Mouse (Mus musculus): ENCODE results near the gene Heg1. TPM values are rescaled to one million over a fixed set of nuclear protein-coding genes. Genes with fewer than 3 reads are reported as not detected.
A peak's percentile ranks its signal among the peaks of the same experiment; 100 is the strongest.

Gene Heg1
- polyA plus RNA-seq, 1 experiment from 2014 or later, result 10.2 TPM

DNA sequence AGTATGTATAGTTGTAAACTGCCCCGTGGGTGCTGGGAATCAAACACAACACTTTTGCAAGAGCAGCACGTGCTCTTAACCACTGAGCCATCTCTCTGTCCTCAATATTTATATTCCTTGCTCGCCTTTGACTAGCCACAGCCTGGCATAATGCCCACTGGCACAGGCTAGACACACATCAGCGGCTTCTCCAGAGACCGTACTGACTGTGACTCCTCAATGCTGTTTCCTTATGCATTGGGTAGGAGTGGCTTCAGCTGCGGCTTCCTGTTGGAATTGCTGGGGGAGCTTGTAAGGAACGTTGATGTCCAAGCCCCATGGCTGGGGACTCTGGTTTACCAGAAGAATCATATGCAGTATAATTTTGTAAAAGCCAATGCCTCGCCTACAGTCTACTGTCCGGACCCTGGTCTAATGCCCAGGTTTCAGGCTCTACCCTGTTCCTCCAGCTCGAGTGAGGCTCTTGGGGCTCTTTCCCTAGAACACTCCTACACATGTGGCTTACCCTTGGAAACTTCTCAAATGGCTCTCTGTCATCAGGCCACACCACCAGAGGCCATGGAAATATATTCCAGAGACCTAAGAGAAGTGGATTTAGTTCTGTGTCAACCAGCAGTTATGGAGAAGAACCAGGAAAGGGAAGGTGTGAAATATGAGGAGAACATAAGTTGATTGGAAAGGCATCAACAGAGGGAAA is 8.9 kb upstream of the Heg1 start:
- H3K9me3 ChIP-seq (ENCODE audit: control insufficient read depth, low read length), result no peaks in the 10 kb centered on the region
- H3K27ac ChIP-seq (ENCODE audit: low read length), result no peak overlapping the region
- no peak for ATAC-seq
- H3K4me1 ChIP-seq (ENCODE audit: control insufficient read depth, insufficient read depth, low read length), result peaks cover 8% of the 10 kb centered on the region
- no peak overlapping the region for H3K9ac ChIP-seq (ENCODE audit: low read depth, low read length)
- no peak overlapping the region for H3K4me3 ChIP-seq (ENCODE audit: low read length)
- H3K27me3 ChIP-seq (replicated peaks; ENCODE audit: control insufficient read depth, insufficient read depth, low read length), result no peaks in the 10 kb centered on the region
- WGBS, result 85% methylated on average over 10 of the region's 10 CpGs
- H3K4me2 ChIP-seq (ENCODE audit: low read depth, low read length), result no peak overlapping the region
- H3K36me3 ChIP-seq (ENCODE audit: control insufficient read depth, insufficient read depth, low read length), result no peaks in the 10 kb centered on the region

DNA sequence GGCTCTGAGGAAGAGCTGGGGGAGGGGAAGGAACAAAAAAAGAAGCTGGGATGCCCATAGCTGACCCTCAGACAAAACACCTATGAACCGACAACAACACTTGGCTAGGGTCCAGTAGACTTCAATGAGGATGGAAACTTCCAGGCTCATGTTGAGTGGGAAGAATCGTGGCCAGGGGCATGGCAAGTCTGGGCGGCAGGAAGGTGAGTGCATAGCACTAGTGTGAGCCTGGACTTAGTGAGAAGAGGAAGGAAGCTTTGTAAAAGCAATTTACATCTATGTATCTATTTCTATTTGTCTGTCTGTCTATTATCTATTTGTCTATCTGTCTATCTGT is 8.4 kb upstream of the Heg1 start:
- Histone ChIP-seq H3K27me3 (replicated peaks; ENCODE audit: control insufficient read depth, insufficient read depth, low read length) (no peaks in the 10 kb centered on the region), H3K4me1 (ENCODE audit: control insufficient read depth, insufficient read depth, low read length) (peaks cover 6% of the 10 kb centered on the region), H3K36me3 (ENCODE audit: control insufficient read depth, insufficient read depth, low read length) (no peaks in the 10 kb centered on the region), H3K4me2 (ENCODE audit: low read depth, low read length) (no peak overlapping the region), H3K9ac (ENCODE audit: low read depth, low read length) (no peak overlapping the region), H3K9me3 (ENCODE audit: control insufficient read depth, low read length) (no peaks in the 10 kb centered on the region), H3K4me3 (ENCODE audit: low read length) (no peak overlapping the region), H3K27ac (ENCODE audit: low read length) (no peak overlapping the region)
- no peak for ATAC-seq
- 88% methylated on average over 3 of the region's 3 CpGs for WGBS

DNA sequence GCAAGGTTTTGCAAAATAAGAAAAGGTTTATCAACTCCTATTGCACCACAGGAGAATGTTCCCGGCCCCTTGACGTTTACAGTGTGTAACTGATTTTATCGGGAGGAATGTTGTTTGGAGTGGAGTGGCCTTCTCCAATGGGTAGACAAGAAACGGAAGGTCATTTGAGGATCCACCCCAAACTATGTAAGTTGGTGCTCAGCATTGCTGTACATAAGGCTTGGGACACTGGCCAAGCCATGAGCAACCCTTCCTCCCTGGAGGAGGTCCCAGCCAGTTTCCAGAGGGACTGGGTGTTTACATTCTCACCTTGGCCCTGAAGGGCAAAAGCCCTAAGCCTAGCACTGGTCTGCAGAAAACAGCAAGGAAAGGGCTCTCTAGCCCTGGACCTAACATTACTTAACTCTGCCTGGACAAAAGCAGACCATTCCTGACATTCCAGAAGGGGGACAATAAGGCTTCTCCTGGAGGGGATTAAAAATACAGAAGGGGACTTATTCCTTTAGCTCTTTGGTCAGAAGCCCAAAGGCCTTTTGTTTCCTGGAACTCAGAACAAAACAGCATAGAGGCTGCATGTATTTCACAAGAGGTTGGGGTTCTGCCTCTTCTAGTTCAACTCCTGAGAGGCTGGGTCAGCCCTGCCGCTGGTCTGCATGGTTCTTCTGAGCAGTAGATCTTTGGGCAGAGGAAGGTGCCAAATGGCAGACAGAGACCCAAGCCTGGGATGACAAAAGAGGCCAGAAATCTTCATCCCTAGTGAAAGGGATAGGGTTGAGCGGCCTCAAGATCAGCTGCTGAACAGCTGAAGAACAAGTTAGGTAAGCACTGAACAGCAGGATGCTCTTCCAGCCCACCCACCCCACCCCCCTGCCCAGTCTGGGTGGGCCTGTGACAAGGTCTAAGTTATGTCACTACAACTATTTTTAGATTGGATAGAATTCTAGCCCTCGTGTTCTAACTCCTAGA is 7.5 kb upstream of the Heg1 start:
- WGBS, result 54% methylated on average over 7 of the region's 7 CpGs
- H3K27me3 ChIP-seq (replicated peaks; ENCODE audit: control insufficient read depth, insufficient read depth, low read length), result no peaks in the 10 kb centered on the region
- H3K9ac ChIP-seq (ENCODE audit: low read depth, low read length), result no peak overlapping the region
- peak overlapping the region; percentile 3; the same call in 1 of the 2 replicates for H3K27ac ChIP-seq (ENCODE audit: low read length)
- no peaks in the 10 kb centered on the region for H3K36me3 ChIP-seq (ENCODE audit: control insufficient read depth, insufficient read depth, low read length)
- H3K9me3 ChIP-seq (ENCODE audit: control insufficient read depth, low read length), result no peaks in the 10 kb centered on the region
- H3K4me1 ChIP-seq (ENCODE audit: control insufficient read depth, insufficient read depth, low read length), result peaks cover 6% of the 10 kb centered on the region
- no peak overlapping the region for H3K4me2 ChIP-seq (ENCODE audit: low read depth, low read length)
- ATAC-seq, result no peak
- no peak overlapping the region for H3K4me3 ChIP-seq (ENCODE audit: low read length)

DNA sequence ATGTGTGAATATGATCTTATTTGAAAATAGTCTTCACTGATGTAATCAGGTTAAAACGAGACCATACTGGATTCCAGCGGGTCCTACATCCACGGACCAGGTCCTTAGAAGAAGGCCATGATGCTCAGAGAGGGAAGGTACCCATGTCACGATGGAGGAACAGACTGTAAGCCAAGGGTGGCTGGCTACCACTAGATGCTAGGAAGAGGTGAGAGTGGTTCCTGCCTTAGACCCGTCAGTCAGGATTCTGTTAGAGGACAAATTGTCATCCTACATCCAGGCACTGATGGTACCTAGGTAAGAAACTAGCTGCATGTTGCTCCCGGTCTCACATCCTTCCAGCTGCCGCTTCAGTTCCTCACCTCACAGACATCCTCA is 6.9 kb upstream of the Heg1 start:
- WGBS, result 90% methylated on average over 7 of the region's 7 CpGs
- Histone ChIP-seq H3K27me3 (replicated peaks; ENCODE audit: control insufficient read depth, insufficient read depth, low read length) (no peaks in the 10 kb centered on the region), H3K36me3 (ENCODE audit: control insufficient read depth, insufficient read depth, low read length) (no peaks in the 10 kb centered on the region), H3K4me2 (ENCODE audit: low read depth, low read length) (no peak overlapping the region), H3K9me3 (ENCODE audit: control insufficient read depth, low read length) (no peaks in the 10 kb centered on the region), H3K4me3 (ENCODE audit: low read length) (no peak overlapping the region), H3K9ac (ENCODE audit: low read depth, low read length) (no peak overlapping the region), H3K27ac (ENCODE audit: low read length) (no peak overlapping the region), H3K4me1 (ENCODE audit: control insufficient read depth, insufficient read depth, low read length) (peaks cover 6% of the 10 kb centered on the region)
- no peak for ATAC-seq

DNA sequence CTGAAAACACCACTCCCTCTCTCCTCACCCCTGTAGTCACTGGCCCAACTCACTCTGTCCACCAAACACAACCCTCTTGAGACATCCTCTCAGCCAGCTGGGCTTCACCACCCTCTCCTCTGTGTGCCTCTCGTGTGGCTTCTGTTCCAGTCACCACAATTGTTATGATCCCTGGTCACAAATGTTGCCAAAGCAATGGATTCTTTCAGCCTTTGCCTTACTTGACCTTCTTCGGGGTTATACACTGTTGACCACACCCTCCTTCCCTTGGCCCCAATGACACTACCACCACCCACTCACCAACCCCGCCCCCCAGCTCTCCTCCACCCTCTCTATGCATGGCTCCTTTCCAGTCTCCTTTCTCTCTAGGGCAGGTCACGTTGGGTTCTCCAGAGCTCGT is 6.3 kb upstream of the Heg1 start:
- Histone ChIP-seq H3K4me3 (ENCODE audit: low read length) (no peak overlapping the region), H3K27ac (ENCODE audit: low read length) (no peak overlapping the region), H3K4me2 (ENCODE audit: low read depth, low read length) (no peak overlapping the region), H3K9ac (ENCODE audit: low read depth, low read length) (no peak overlapping the region), H3K27me3 (replicated peaks; ENCODE audit: control insufficient read depth, insufficient read depth, low read length) (no peaks in the 10 kb centered on the region), H3K9me3 (ENCODE audit: control insufficient read depth, low read length) (no peaks in the 10 kb centered on the region), H3K4me1 (ENCODE audit: control insufficient read depth, insufficient read depth, low read length) (peaks cover 6% of the 10 kb centered on the region), H3K36me3 (ENCODE audit: control insufficient read depth, insufficient read depth, low read length) (no peaks in the 10 kb centered on the region)
- WGBS, result 79% methylated on average over 5 of the region's 5 CpGs
- ATAC-seq, result no peak

DNA sequence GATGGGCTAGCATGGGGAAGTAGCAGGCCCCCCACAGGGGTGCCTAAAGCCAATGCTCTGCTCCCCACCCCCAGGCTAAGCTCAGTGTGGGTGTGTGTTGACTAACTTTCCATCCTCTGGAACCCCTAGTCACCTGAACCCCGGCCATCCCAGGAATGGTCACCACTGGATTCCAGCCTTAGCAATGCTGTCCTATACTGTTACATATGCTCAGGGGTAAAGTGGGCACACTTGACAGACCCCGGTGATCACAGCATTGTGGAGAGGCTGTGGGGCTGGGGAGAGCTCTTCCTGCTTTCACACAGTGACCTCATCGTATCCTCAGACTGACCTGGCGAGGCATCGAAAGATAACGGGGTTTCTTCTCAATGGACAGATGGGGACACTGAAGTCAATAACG is 3.9 kb upstream of the Heg1 start:
- H3K4me3 ChIP-seq (ENCODE audit: low read length), result no peak overlapping the region
- no peak overlapping the region for H3K9ac ChIP-seq (ENCODE audit: low read depth, low read length)
- H3K4me2 ChIP-seq (ENCODE audit: low read depth, low read length), result no peak overlapping the region
- no peak for ATAC-seq
- no peaks in the 10 kb centered on the region for H3K27me3 ChIP-seq (replicated peaks; ENCODE audit: control insufficient read depth, insufficient read depth, low read length)
- no peaks in the 10 kb centered on the region for H3K36me3 ChIP-seq (ENCODE audit: control insufficient read depth, insufficient read depth, low read length)
- H3K4me1 ChIP-seq (ENCODE audit: control insufficient read depth, insufficient read depth, low read length), result peaks cover 4% of the 10 kb centered on the region; the same call in 1 of the 2 replicates
- no peaks in the 10 kb centered on the region for H3K9me3 ChIP-seq (ENCODE audit: control insufficient read depth, low read length)
- 85% methylated on average over 7 of the region's 7 CpGs for WGBS
- no peak overlapping the region for H3K27ac ChIP-seq (ENCODE audit: low read length)

DNA sequence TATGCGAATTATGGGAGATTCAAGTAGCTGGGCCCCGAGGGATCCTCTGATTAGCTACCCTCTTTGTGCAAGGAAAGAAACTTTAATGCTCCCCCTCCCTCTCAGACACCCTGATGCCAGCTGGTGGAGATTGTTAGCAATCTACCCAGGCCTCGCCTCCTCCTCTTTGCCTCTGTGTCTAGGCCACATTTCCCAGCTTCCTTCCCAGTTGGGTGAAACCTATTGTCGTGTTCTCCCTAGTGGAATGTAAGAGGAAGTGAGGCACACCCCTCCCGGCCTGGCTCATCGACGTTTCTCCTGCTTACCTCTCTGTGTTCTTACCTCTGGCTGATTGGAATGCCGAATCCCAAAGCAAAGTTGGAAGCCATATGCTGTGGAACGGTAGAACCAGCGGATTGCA is 3.4 kb upstream of the Heg1 start:
- H3K9ac ChIP-seq (ENCODE audit: low read depth, low read length), result no peak overlapping the region
- H3K4me1 ChIP-seq (ENCODE audit: control insufficient read depth, insufficient read depth, low read length), result peaks cover 5% of the 10 kb centered on the region
- no peaks in the 10 kb centered on the region for H3K36me3 ChIP-seq (ENCODE audit: control insufficient read depth, insufficient read depth, low read length)
- H3K4me3 ChIP-seq (ENCODE audit: low read length), result no peak overlapping the region
- ATAC-seq, result no peak
- H3K9me3 ChIP-seq (ENCODE audit: control insufficient read depth, low read length), result no peaks in the 10 kb centered on the region
- 58% methylated on average over 10 of the region's 10 CpGs for WGBS
- H3K27ac ChIP-seq (ENCODE audit: low read length), result no peak overlapping the region
- H3K27me3 ChIP-seq (replicated peaks; ENCODE audit: control insufficient read depth, insufficient read depth, low read length), result no peaks in the 10 kb centered on the region
- no peak overlapping the region for H3K4me2 ChIP-seq (ENCODE audit: low read depth, low read length)

DNA sequence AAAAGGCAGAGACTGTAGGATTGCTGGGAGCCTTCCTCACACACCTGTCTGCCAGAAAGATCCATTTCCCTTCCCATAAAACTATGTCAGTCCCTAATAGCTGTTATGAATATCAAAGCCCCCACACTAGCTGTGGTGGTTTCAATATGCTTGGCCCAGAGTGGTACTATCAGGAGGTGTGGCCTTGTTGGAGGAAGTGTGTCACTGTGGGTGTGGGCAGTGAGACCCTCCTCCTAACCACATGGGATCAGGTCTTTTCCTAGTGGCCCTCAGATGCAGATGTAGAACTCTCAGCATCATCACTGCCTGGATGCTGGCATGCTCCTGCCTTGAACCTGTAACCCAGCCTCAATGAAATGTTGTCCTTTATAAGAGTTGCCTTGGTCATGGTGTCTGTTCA is 2.5 kb upstream of the Heg1 start:
- Histone ChIP-seq H3K9me3 (ENCODE audit: control insufficient read depth, low read length) (no peaks in the 10 kb centered on the region), H3K4me1 (ENCODE audit: control insufficient read depth, insufficient read depth, low read length) (peaks cover 11% of the 10 kb centered on the region), H3K4me3 (ENCODE audit: low read length) (no peak overlapping the region), H3K4me2 (ENCODE audit: low read depth, low read length) (no peak overlapping the region), H3K27me3 (replicated peaks; ENCODE audit: control insufficient read depth, insufficient read depth, low read length) (no peaks in the 10 kb centered on the region), H3K27ac (ENCODE audit: low read length) (no peak overlapping the region), H3K36me3 (ENCODE audit: control insufficient read depth, insufficient read depth, low read length) (no peaks in the 10 kb centered on the region), H3K9ac (ENCODE audit: low read depth, low read length) (no peak overlapping the region)
- ATAC-seq, result no peak

DNA sequence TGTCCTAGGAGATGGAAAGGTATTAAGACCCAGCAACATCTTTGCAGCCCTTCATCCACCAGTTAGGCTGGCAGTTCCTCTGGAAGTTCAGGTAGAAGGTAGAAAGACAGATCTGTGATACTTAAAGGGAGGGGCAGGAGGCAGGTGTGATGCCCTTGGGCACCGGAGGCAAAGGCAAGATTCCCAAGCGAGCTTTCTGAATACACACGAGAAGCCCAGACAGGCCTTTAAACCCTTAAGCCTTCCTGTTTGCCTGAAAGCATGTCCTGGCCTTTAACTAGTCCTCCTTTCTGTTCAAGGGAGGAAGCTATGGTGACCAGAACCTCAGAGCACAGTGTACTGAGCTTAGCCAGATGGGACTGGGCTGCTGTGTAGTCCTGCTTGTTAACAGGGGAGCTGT is 1.5 kb upstream of the Heg1 start:
- 78% methylated on average over 3 of the region's 3 CpGs for WGBS
- Histone ChIP-seq H3K9me3 (ENCODE audit: control insufficient read depth, low read length) (no peaks in the 10 kb centered on the region), H3K36me3 (ENCODE audit: control insufficient read depth, insufficient read depth, low read length) (no peaks in the 10 kb centered on the region), H3K9ac (ENCODE audit: low read depth, low read length) (no peak overlapping the region), H3K27ac (ENCODE audit: low read length) (no peak overlapping the region), H3K4me2 (ENCODE audit: low read depth, low read length) (no peak overlapping the region), H3K27me3 (replicated peaks; ENCODE audit: control insufficient read depth, insufficient read depth, low read length) (no peaks in the 10 kb centered on the region), H3K4me3 (ENCODE audit: low read length) (no peak overlapping the region), H3K4me1 (ENCODE audit: control insufficient read depth, insufficient read depth, low read length) (peaks cover 15% of the 10 kb centered on the region)
- ATAC-seq, result no peak
